Mouse (Mus musculus): ENCODE results near the gene Ift80.

GRCm38 (mm10) chr3:69006246-69006760, 1.9 kb upstream of the Ift80 start:
- no peak for TF ChIP-seq CTCF (conservative IDR thresholded peaks at IDR 0.05; ENCODE audit: insufficient read depth, insufficient read length, low read depth, low read length)
- TF ChIP-seq POLR2A (IDR thresholded peaks at IDR 0.05; ENCODE audit: low read depth, low read length) = no peak

Measured in kidney, adult 2 months (tissue).